Mouse (Mus musculus) heart, postnatal 0 days (tissue): ENCODE measurements at regions not wholly inside any gene's neighbourhood (a gene's known extent, or its start where the extent isn't known, plus 50 kb on each side); places are given as distances from the start of the nearest gene placed in this dataset.

ENCODE experiments used
- ATAC-seq: fragments of 200-750 bp; cut with Nextera tagmentation; 2 replicates; pipeline ENCODE4 v1.8.0; 2017; ENCODE audit warnings: low read depth, moderate number of reproducible peaks, moderate library complexity; ENCODE audit not compliant: insufficient read depth
- DNase-seq: peaks from one replicate; pipeline ENCODE4 v3.0.0-alpha.2; 2016; ENCODE audit warnings: low spot score
- H3K27ac ChIP-seq: fragments of 300-500 bp; sonication (generic); 2 replicates; pipeline ENCODE4 v1.5.1; 2014; ENCODE audit warnings: low read depth, mild to moderate bottlenecking
- H3K27me3 ChIP-seq: fragments of 300-500 bp; sonication (generic); 2 replicates; pipeline ENCODE4 v1.6.1; 2014; ENCODE audit warnings: low read length, mixed read lengths; ENCODE audit not compliant: control insufficient read depth, insufficient read depth
- H3K36me3 ChIP-seq: fragments of 300-500 bp; sonication (generic); replicated peaks from 2 replicates; pipeline ENCODE4 v1.6.1; 2014; ENCODE audit warnings: low read length, mixed read lengths; ENCODE audit not compliant: control insufficient read depth, insufficient read depth
- H3K4me1 ChIP-seq: fragments of 300-500 bp; sonication (generic); 2 replicates; pipeline ENCODE4 v1.6.1; 2014; ENCODE audit warnings: antibody characterized with exemption; ENCODE audit not compliant: control insufficient read depth, insufficient read depth
- H3K4me2 ChIP-seq: fragments of 300-500 bp; sonication (generic); 2 replicates; pipeline ENCODE4 v1.6.1; 2014; ENCODE audit warnings: low read depth, mild to moderate bottlenecking, low read length, moderate library complexity
- H3K4me3 ChIP-seq: fragments of 300-500 bp; sonication (generic); 2 replicates; pipeline ENCODE4 v1.5.1; 2014; ENCODE audit warnings: low read depth, low read length
- H3K9ac ChIP-seq: fragments of 300-500 bp; sonication (generic); replicated peaks from 2 replicates; pipeline ENCODE4 v1.6.1; 2014; ENCODE audit warnings: low read depth, low read length, mixed read lengths
- H3K9me3 ChIP-seq: fragments of 300-500 bp; sonication (generic); replicated peaks from 2 replicates; pipeline ENCODE4 v1.6.1; 2016; ENCODE audit warnings: low read length; ENCODE audit not compliant: control insufficient read depth
- CTCF ChIP-seq: IDR thresholded peaks from 2 replicates; pipeline ENCODE4 v1.5.1; 2016; ENCODE audit warnings: antibody characterized with exemption, control low read depth, low read depth
- EP300 ChIP-seq: IDR thresholded peaks from 2 replicates; pipeline ENCODE4 v1.6.1; 2016; ENCODE audit warnings: antibody characterized with exemption, low read depth
- WGBS: fragments of 180-500 bp; shearing (Covaris S2); extraction: QIAGEN DNeasy Blood & Tissue Kit; methylation state at CpG from one replicate; pipeline ENCODE4 v1.1.7; 2014; 5-methylcytosine and 5-hydroxymethylcytosine counted together

- no peaks in the 10 kb centered on the region; the same call in 1 of the 2 replicates for H3K4me1 ChIP-seq
- no peaks in the 10 kb centered on the region for H3K36me3 ChIP-seq
- no peak overlapping the region for H3K4me3 ChIP-seq
- DNase-seq (no peak), ATAC-seq (no peak)
- WGBS, result 71% methylated on average over 7 of the region's 7 CpGs
- H3K27ac ChIP-seq, result no peak overlapping the region
- H3K9ac ChIP-seq, result no peak overlapping the region
- TF ChIP-seq EP300, result no peak
- TF ChIP-seq CTCF, result no peak
- no peaks in the 10 kb centered on the region for H3K27me3 ChIP-seq
- H3K9me3 ChIP-seq, result no peaks in the 10 kb centered on the region
- H3K4me2 ChIP-seq, result no peak overlapping the region
These were observed 199.2 kb upstream of the Tenm4 start for GRCm38 (mm10) chr7:95971863-95972262.

GRCm38 (mm10) chr7:95974085-95974484, 197.0 kb upstream of the Tenm4 start:
- Histone ChIP-seq H3K36me3 (no peaks in the 10 kb centered on the region), H3K27me3 (no peaks in the 10 kb centered on the region), H3K4me1 (no peaks in the 10 kb centered on the region; the same call in 1 of the 2 replicates), H3K9me3 (no peaks in the 10 kb centered on the region), H3K4me2 (no peak overlapping the region), H3K27ac (no peak overlapping the region), H3K9ac (no peak overlapping the region), H3K4me3 (no peak overlapping the region)
- DNase-seq, result no peak
- no peak for TF ChIP-seq CTCF
- TF ChIP-seq EP300, result no peak
- no peak for ATAC-seq
- 45% methylated on average over 2 of the region's 2 CpGs for WGBS

- no peaks in the 10 kb centered on the region for H3K4me1 ChIP-seq
- no peak overlapping the region for H3K4me3 ChIP-seq
- WGBS, result 68% methylated on average over 10 of the region's 10 CpGs
- no peak overlapping the region for H3K9ac ChIP-seq
- DNase-seq, result no peak
- H3K36me3 ChIP-seq, result no peaks in the 10 kb centered on the region
- ATAC-seq, result no peak
- no peaks in the 10 kb centered on the region for H3K27me3 ChIP-seq
- no peaks in the 10 kb centered on the region for H3K9me3 ChIP-seq
- no peak overlapping the region for H3K4me2 ChIP-seq
- TF ChIP-seq CTCF (no peak), EP300 (no peak)
- H3K27ac ChIP-seq, result no peak overlapping the region
These were observed 179.6 kb upstream of the Tenm4 start for GRCm38 (mm10) chr7:95991250-95992032.

- TF ChIP-seq EP300, result no peak
- TF ChIP-seq CTCF, result no peak
- no peak overlapping the region for H3K4me2 ChIP-seq
- no peak overlapping the region for H3K9ac ChIP-seq
- ATAC-seq (no peak), DNase-seq (no peak)
- H3K27ac ChIP-seq, result no peak overlapping the region
- H3K36me3 ChIP-seq, result no peaks in the 10 kb centered on the region
- H3K4me1 ChIP-seq, result no peaks in the 10 kb centered on the region
- 89% methylated on average over 3 of the region's 3 CpGs for WGBS
- no peak overlapping the region for H3K4me3 ChIP-seq
- H3K27me3 ChIP-seq, result no peaks in the 10 kb centered on the region
- no peaks in the 10 kb centered on the region for H3K9me3 ChIP-seq
These were observed 179.0 kb upstream of the Tenm4 start for GRCm38 (mm10) chr7:95992033-95992516.

GRCm38 (mm10) chr7:95992521-95992920, 178.5 kb upstream of the Tenm4 start:
- no peak overlapping the region for H3K9ac ChIP-seq
- no peak overlapping the region for H3K27ac ChIP-seq
- H3K27me3 ChIP-seq, result no peaks in the 10 kb centered on the region
- H3K9me3 ChIP-seq, result no peaks in the 10 kb centered on the region
- H3K4me1 ChIP-seq, result no peaks in the 10 kb centered on the region
- TF ChIP-seq EP300 (no peak), CTCF (no peak)
- H3K4me3 ChIP-seq, result no peak overlapping the region
- no peak for DNase-seq
- no peak for ATAC-seq
- WGBS, result 79% methylated on average over 3 of the region's 3 CpGs
- H3K36me3 ChIP-seq, result no peaks in the 10 kb centered on the region
- H3K4me2 ChIP-seq, result no peak overlapping the region

GRCm38 (mm10) chr7:95997190-95997589, 173.9 kb upstream of the Tenm4 start:
- H3K9me3 ChIP-seq, result no peaks in the 10 kb centered on the region
- H3K4me3 ChIP-seq, result no peak overlapping the region
- whole genome bisulfite sequencing, result 58% methylated on average over 3 of the region's 3 CpGs
- no peak overlapping the region for H3K4me2 ChIP-seq
- no peaks in the 10 kb centered on the region for H3K4me1 ChIP-seq
- ATAC-seq (no peak), DNase-seq (no peak)
- H3K9ac ChIP-seq, result no peak overlapping the region
- no peak overlapping the region for H3K27ac ChIP-seq
- H3K27me3 ChIP-seq, result no peaks in the 10 kb centered on the region
- H3K36me3 ChIP-seq, result no peaks in the 10 kb centered on the region
- TF ChIP-seq EP300 (no peak), CTCF (no peak)
